Mouse (Mus musculus): ENCODE measurements around the gene Auts2. TPM values are rescaled to one million over a fixed set of nuclear protein-coding genes. Genes with fewer than 3 reads are reported as not detected.

Gene Auts2
- polyA plus RNA-seq, 2 experiments: 38.3 to 50.8 TPM

- DNase-seq (ENCODE audit: low spot score) (no peak), ATAC-seq (ENCODE audit: low FRiP score, low read depth) (no peak)
- Histone ChIP-seq H3K4me3 (replicated peaks; ENCODE audit: low read length) (no peak overlapping the region), H3K9me3 (ENCODE audit: control insufficient read depth, low read length) (no peaks in the 10 kb centered on the region), H3K27ac (replicated peaks; ENCODE audit: low read depth, low read length) (no peak overlapping the region), H3K27me3 (ENCODE audit: control insufficient read depth, insufficient read depth, low read length) (no peaks in the 10 kb centered on the region), H3K4me1 (ENCODE audit: control insufficient read depth, insufficient read depth, low read length) (peaks cover 32% of the 10 kb centered on the region), H3K36me3 (ENCODE audit: control insufficient read depth, insufficient read depth, low read length) (no peaks in the 10 kb centered on the region), H3K4me2 (replicated peaks; ENCODE audit: low read depth, low read length, severe bottlenecking) (no peak overlapping the region), H3K9ac (ENCODE audit: low read depth, low read length, severe bottlenecking) (no peak overlapping the region)
- 83% methylated on average over 10 of the region's 10 CpGs for WGBS
- no peak for TF ChIP-seq POLR2A (IDR thresholded peaks at IDR 0.05; ENCODE audit: borderline replicate concordance, extremely low read depth, insufficient read depth, insufficient read length)
Measured at GRCm38 (mm10) chr5:131646192-131646775, 896.9 kb downstream of the Auts2 start.

- H3K9me3 ChIP-seq (ENCODE audit: control insufficient read depth, low read length): no peaks in the 10 kb centered on the region
- no peak overlapping the region for H3K9ac ChIP-seq (ENCODE audit: low read depth, low read length, severe bottlenecking)
- no peaks in the 10 kb centered on the region for H3K27me3 ChIP-seq (ENCODE audit: control insufficient read depth, insufficient read depth, low read length)
- WGBS: 47% methylated on average over 18 of the region's 18 CpGs
- peaks cover 34% of the 10 kb centered on the region for H3K4me1 ChIP-seq (ENCODE audit: control insufficient read depth, insufficient read depth, low read length)
- no peaks in the 10 kb centered on the region for H3K36me3 ChIP-seq (ENCODE audit: control insufficient read depth, insufficient read depth, low read length)
- no peak for TF ChIP-seq POLR2A (IDR thresholded peaks at IDR 0.05; ENCODE audit: borderline replicate concordance, extremely low read depth, insufficient read depth, insufficient read length)
- H3K4me3 ChIP-seq (replicated peaks; ENCODE audit: low read length): no peak overlapping the region
- DNase-seq (ENCODE audit: low spot score) (no peak), ATAC-seq (ENCODE audit: low FRiP score, low read depth) (no peak)
- H3K27ac ChIP-seq (replicated peaks; ENCODE audit: low read depth, low read length): no peak overlapping the region
- H3K4me2 ChIP-seq (replicated peaks; ENCODE audit: low read depth, low read length, severe bottlenecking): no peak overlapping the region
Measured at GRCm38 (mm10) chr5:131645341-131646191, 897.6 kb downstream of the Auts2 start.

GRCm38 (mm10) chr5:131644331-131644730 is 898.8 kb downstream of the Auts2 start:
- ATAC-seq (ENCODE audit: low FRiP score, low read depth): no peak
- no peak for TF ChIP-seq POLR2A (IDR thresholded peaks at IDR 0.05; ENCODE audit: borderline replicate concordance, extremely low read depth, insufficient read depth, insufficient read length)
- 93% methylated on average over 6 of the region's 6 CpGs for WGBS
- Histone ChIP-seq H3K9ac (ENCODE audit: low read depth, low read length, severe bottlenecking) (no peak overlapping the region), H3K9me3 (ENCODE audit: control insufficient read depth, low read length) (no peaks in the 10 kb centered on the region), H3K36me3 (ENCODE audit: control insufficient read depth, insufficient read depth, low read length) (no peaks in the 10 kb centered on the region), H3K4me1 (ENCODE audit: control insufficient read depth, insufficient read depth, low read length) (peaks cover 32% of the 10 kb centered on the region), H3K4me3 (replicated peaks; ENCODE audit: low read length) (no peak overlapping the region), H3K27ac (replicated peaks; ENCODE audit: low read depth, low read length) (no peak overlapping the region), H3K27me3 (ENCODE audit: control insufficient read depth, insufficient read depth, low read length) (no peaks in the 10 kb centered on the region), H3K4me2 (replicated peaks; ENCODE audit: low read depth, low read length, severe bottlenecking) (no peak overlapping the region)
- DNase-seq (ENCODE audit: low spot score): no peak

GRCm38 (mm10) chr5:131643176-131644174 is 899.7 kb downstream of the Auts2 start:
- no peak; the same call in 1 of the 2 replicates for ATAC-seq (ENCODE audit: low FRiP score, low read depth)
- Histone ChIP-seq H3K4me3 (replicated peaks; ENCODE audit: low read length) (no peak overlapping the region), H3K9ac (ENCODE audit: low read depth, low read length, severe bottlenecking) (no peak overlapping the region), H3K27me3 (ENCODE audit: control insufficient read depth, insufficient read depth, low read length) (no peaks in the 10 kb centered on the region), H3K27ac (replicated peaks; ENCODE audit: low read depth, low read length) (no peak overlapping the region; the same call in 1 of the 2 replicates), H3K4me2 (replicated peaks; ENCODE audit: low read depth, low read length, severe bottlenecking) (no peak overlapping the region), H3K4me1 (ENCODE audit: control insufficient read depth, insufficient read depth, low read length) (peaks cover 32% of the 10 kb centered on the region), H3K9me3 (ENCODE audit: control insufficient read depth, low read length) (no peaks in the 10 kb centered on the region), H3K36me3 (ENCODE audit: control insufficient read depth, insufficient read depth, low read length) (no peaks in the 10 kb centered on the region)
- no peak for TF ChIP-seq POLR2A (IDR thresholded peaks at IDR 0.05; ENCODE audit: borderline replicate concordance, extremely low read depth, insufficient read depth, insufficient read length)
- WGBS: 64% methylated on average over 23 of the region's 23 CpGs
- peak; percentile 40 for DNase-seq (ENCODE audit: low spot score)

GRCm38 (mm10) chr5:131642752-131643151 is 900.4 kb downstream of the Auts2 start:
- Histone ChIP-seq H3K9ac (ENCODE audit: low read depth, low read length, severe bottlenecking) (no peak overlapping the region), H3K27ac (replicated peaks; ENCODE audit: low read depth, low read length) (no peak overlapping the region), H3K36me3 (ENCODE audit: control insufficient read depth, insufficient read depth, low read length) (no peaks in the 10 kb centered on the region), H3K4me1 (ENCODE audit: control insufficient read depth, insufficient read depth, low read length) (peaks cover 25% of the 10 kb centered on the region), H3K4me3 (replicated peaks; ENCODE audit: low read length) (no peak overlapping the region), H3K27me3 (ENCODE audit: control insufficient read depth, insufficient read depth, low read length) (no peaks in the 10 kb centered on the region), H3K4me2 (replicated peaks; ENCODE audit: low read depth, low read length, severe bottlenecking) (no peak overlapping the region), H3K9me3 (ENCODE audit: control insufficient read depth, low read length) (no peaks in the 10 kb centered on the region)
- DNase-seq (ENCODE audit: low spot score) (peak; percentile 36), ATAC-seq (ENCODE audit: low FRiP score, low read depth) (peak; percentile 42)
- no peak for TF ChIP-seq POLR2A (IDR thresholded peaks at IDR 0.05; ENCODE audit: borderline replicate concordance, extremely low read depth, insufficient read depth, insufficient read length)
- 55% methylated on average over 2 of the region's 2 CpGs for WGBS

All from limb, embryonic 14.5 days (tissue).